Mouse (Mus musculus): ENCODE data around the gene Limk1.

DNA sequence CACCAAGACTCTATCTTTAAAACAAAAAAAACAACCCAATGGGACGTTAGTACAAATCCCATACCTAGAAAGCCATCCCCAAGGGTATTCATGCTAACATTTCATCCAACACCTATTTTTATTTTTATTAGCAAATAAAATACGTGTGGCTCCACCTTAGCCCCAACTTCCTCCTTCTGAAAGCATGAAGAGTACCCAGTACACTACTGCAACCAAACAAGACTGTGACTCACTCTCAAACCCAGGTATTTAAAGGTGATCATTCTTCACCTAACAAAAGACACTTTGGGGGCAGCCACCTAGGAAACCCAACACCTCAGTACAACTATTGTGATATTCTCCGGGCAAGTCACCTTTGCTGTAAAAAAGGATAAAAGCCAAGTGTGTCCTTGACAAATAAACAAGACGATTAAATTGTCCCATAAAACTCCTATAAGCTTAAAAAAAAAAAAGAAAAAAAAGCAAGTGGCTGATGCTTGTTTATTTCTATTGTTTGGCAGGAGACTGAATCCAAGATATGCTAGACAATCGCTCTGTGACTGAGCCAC lies 50.5 kb downstream of the Limk1 start:
- TF ChIP-seq CTCF (IDR thresholded peaks at IDR 0.05; ENCODE audit: low read depth, low read length) (no peak), GATA2 (IDR thresholded peaks at IDR 0.05; ENCODE audit: borderline replicate concordance, low read depth, low read length) (no peak), POLR2AphosphoS5 (IDR thresholded peaks at IDR 0.05; ENCODE audit: insufficient replicate concordance, low read depth, low read length) (no peak), GATA1 (IDR thresholded peaks at IDR 0.05; ENCODE audit: borderline replicate concordance, low read length) (no peak)

Data from G1E (cell line).